Mouse (Mus musculus) gastrocnemius, postnatal 10 days (tissue): ENCODE results near the gene 1700016C15Rik. TPM values are rescaled to one million over a fixed set of nuclear protein-coding genes. Genes with fewer than 3 reads are reported as not detected.

Experiments
- DNase-seq: peaks from one replicate; pipeline ENCODE4 v3.0.0; 2021; ENCODE audit warnings: mixed read lengths
- total RNA-seq, 2 experiments: library from RNA; stranded (reverse); gene quantifications; 2 replicates each; pipeline ENCODE4 v1.2.3; 2021

The 1700016C15Rik gene
- total RNA-seq, 2 experiments from 2014 or later: 0.61 TPM; not detected in 1

DNA sequence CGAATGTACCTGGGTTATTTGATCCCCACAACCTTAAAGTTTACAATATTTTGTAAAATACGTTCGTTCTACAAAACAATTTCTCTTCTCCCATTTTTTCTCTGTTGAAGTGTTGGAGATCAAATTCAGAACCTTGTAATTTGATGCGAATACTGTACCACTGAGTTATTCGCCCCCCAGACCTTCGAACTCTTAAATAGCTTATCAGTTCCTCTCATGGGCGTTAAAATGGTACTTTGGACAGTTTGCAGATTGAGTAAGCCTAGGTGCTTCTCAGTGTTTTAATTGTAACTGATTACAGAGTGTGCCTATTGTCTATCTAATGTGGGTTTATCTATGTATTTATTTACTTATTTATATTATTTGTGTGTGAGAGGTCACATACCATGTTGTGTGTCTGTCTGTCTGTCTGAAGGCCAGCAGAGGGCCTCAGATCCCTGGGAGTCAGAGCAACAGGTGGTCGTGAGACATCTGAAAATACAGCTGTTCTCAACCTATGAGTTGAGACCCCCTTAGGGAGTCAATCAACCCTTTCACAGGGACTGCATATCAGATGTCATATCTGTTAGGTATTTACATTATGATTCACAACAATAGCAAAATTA lies 67.6 kb downstream of the 1700016C15Rik start:
- no peak for DNase-seq

Other genes with a start within 250 kb of the 1700016C15Rik start
- 10 to 100 TPM; 14.4 to 21.2 TPM for gene Adss, start 66.7 kb downstream of the 1700016C15Rik start, total RNA-seq